Mouse (Mus musculus): ENCODE data around the gene Mov10l1. TPM values are rescaled to one million over a fixed set of nuclear protein-coding genes. Genes with fewer than 3 reads are reported as not detected.

The Mov10l1 gene
- polyA plus RNA-seq, 1 experiment = 0.43 TPM

GRCm38 (mm10) chr15:89102646-89103045 is 119.9 kb downstream of the Mov10l1 start:
- Histone ChIP-seq H3K4me3 (replicated peaks; ENCODE audit: extremely low read depth, low read depth, low read length) (no peak overlapping the region), H3K4me1 (ENCODE audit: control insufficient read depth, insufficient read depth, low read length) (no peaks in the 10 kb centered on the region)
- no peak for DNase-seq
- WGBS = 78% methylated on average over 5 of the region's 5 CpGs
- TF ChIP-seq CTCF (IDR thresholded peaks at IDR 0.05; ENCODE audit: insufficient read depth, low read length) (no peak), POLR2A (IDR thresholded peaks at IDR 0.05; ENCODE audit: borderline replicate concordance, extremely low read depth, low read depth, low read length) (no peak)

DNA sequence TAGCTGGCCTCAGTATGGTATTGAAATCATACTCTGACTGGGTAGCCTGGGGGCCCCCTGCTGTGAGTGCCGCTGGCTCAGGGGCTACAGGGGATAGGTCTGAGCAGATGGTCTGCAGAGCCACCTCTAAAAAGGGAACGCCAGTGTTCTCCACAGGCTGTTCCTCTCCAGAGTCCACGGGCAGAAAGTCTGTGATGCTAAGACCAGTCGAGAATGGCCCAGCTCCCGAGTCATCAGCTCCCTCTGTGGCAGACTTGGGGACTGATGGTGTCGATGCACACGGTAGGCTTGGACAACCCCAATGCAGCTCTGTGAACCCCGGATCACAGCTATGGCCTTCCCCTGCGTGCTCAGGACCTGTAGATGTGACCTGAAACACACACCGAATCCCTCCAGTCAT is 121.2 kb downstream of the Mov10l1 start:
- 85% methylated on average over 10 of the region's 10 CpGs for WGBS
- Histone ChIP-seq H3K4me1 (ENCODE audit: control insufficient read depth, insufficient read depth, low read length) (no peaks in the 10 kb centered on the region), H3K4me3 (replicated peaks; ENCODE audit: extremely low read depth, low read depth, low read length) (no peak overlapping the region)
- TF ChIP-seq POLR2A (IDR thresholded peaks at IDR 0.05; ENCODE audit: borderline replicate concordance, extremely low read depth, low read depth, low read length) (no peak), CTCF (IDR thresholded peaks at IDR 0.05; ENCODE audit: insufficient read depth, low read length) (no peak)
- no peak for DNase-seq

DNA sequence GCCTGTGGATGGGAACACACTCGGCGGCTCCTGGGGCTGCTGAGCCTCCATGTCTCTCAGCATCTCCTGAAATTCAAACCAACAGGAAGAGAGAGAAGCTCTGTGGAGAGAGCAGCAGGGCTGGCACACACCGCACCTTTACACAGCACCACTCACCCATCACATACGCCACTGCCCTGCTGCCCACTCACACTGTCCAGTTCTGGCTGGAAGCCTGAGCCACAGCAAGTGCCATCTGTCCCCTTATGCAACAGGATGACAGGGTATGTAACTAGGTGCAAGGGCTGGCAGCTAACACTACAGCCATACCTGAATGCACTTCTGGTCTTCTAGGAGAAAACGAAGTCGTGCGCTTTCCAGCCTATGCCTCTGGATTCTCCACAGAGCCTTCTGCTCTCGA is 121.7 kb downstream of the Mov10l1 start:
- WGBS = 91% methylated on average over 8 of the region's 8 CpGs
- TF ChIP-seq CTCF (IDR thresholded peaks at IDR 0.05; ENCODE audit: insufficient read depth, low read length) (no peak), POLR2A (IDR thresholded peaks at IDR 0.05; ENCODE audit: borderline replicate concordance, extremely low read depth, low read depth, low read length) (no peak)
- Histone ChIP-seq H3K4me1 (ENCODE audit: control insufficient read depth, insufficient read depth, low read length) (no peaks in the 10 kb centered on the region), H3K4me3 (replicated peaks; ENCODE audit: extremely low read depth, low read depth, low read length) (no peak overlapping the region)
- no peak for DNase-seq

Other genes with a start within 250 kb of the Mov10l1 start
- 16.4 and 19.8 TPM in 2 replicates for gene Brd1, start 248.7 kb upstream of the Mov10l1 start, polyA plus RNA-seq (2012; rRNA removed)
- 3.1 and 4.2 TPM in 2 replicates for gene Zbed4, start 231.2 kb upstream of the Mov10l1 start, polyA plus RNA-seq (2012; rRNA removed)
- gene Alg12, start 163.6 kb upstream of the Mov10l1 start, polyA plus RNA-seq (2012; rRNA removed) = 16.4 and 16.7 TPM in 2 replicates
- gene Creld2, start 163.3 kb upstream of the Mov10l1 start, polyA plus RNA-seq (2012; rRNA removed) = 34.1 and 37.5 TPM in 2 replicates
- 55.0 and 97.1 TPM in 2 replicates for gene Pim3, start 120.7 kb upstream of the Mov10l1 start, polyA plus RNA-seq (2012; rRNA removed)
- 0.45 and 0.65 TPM in 2 replicates for gene Ttll8, start 28.5 kb upstream of the Mov10l1 start, polyA plus RNA-seq (2012; rRNA removed)
- 29.5 and 30.2 TPM in 2 replicates for gene Mlc1, start 3.9 kb upstream of the Mov10l1 start, polyA plus RNA-seq (2012; rRNA removed)
- gene Panx2, start 76.8 kb downstream of the Mov10l1 start, polyA plus RNA-seq (2012; rRNA removed) = 0.28 and 0.36 TPM in 2 replicates
- 49.3 and 64.3 TPM in 2 replicates for gene Trabd, start 92.2 kb downstream of the Mov10l1 start, polyA plus RNA-seq (2012; rRNA removed)
- gene Selenoo, start 106.2 kb downstream of the Mov10l1 start, polyA plus RNA-seq (2012; rRNA removed) = 37.1 and 42.8 TPM in 2 replicates
- 27.1 and 30.3 TPM in 2 replicates for gene Tubgcp6, start 140.2 kb downstream of the Mov10l1 start, polyA plus RNA-seq (2012; rRNA removed)
- gene Hdac10, start 145.8 kb downstream of the Mov10l1 start, polyA plus RNA-seq (2012; rRNA removed) = 39.8 and 46.9 TPM in 2 replicates
- gene Mapk12, start 157.8 kb downstream of the Mov10l1 start, polyA plus RNA-seq (2012; rRNA removed) = 28.2 and 32.2 TPM in 2 replicates
- 13.7 and 14.0 TPM in 2 replicates for gene Mapk11, start 166.7 kb downstream of the Mov10l1 start, polyA plus RNA-seq (2012; rRNA removed)
- 204 and 210 TPM in 2 replicates for gene Plxnb2, start 197.9 kb downstream of the Mov10l1 start, polyA plus RNA-seq (2012; rRNA removed)
- 15.6 and 17.2 TPM in 2 replicates for gene Dennd6b, start 213.6 kb downstream of the Mov10l1 start, polyA plus RNA-seq (2012; rRNA removed)
- gene Ppp6r2, start 228.6 kb downstream of the Mov10l1 start, polyA plus RNA-seq (2012; rRNA removed) = 153 and 372 TPM in 2 replicates

All from lung, adult 2 months (tissue).